Mouse (Mus musculus): ENCODE results near the gene Ostf1.

- no peak for TF ChIP-seq CTCF (IDR thresholded peaks at IDR 0.05; ENCODE audit: low read depth, low read length)
- no peak for TF ChIP-seq POLR2A (IDR thresholded peaks at IDR 0.05; ENCODE audit: extremely low read depth, insufficient read depth, low read length)
Measured at GRCm38 (mm10) chr19:18660466-18660865, 28.8 kb upstream of the Ostf1 start.

All from liver, adult 2 months (tissue).